Mouse (Mus musculus) stomach, postnatal 0 days (tissue): ENCODE measurements around the gene Kcna2.

ENCODE experiments used
- CTCF ChIP-seq: IDR thresholded peaks from 2 replicates; pipeline ENCODE4 v1.5.1; 2016; ENCODE audit warnings: antibody characterized with exemption, low read depth, mild to moderate bottlenecking, moderate library complexity
- EP300 ChIP-seq: optimal IDR thresholded peaks from 2 replicates; pipeline ENCODE3; 2016; ENCODE audit warnings: antibody characterized with exemption

- TF ChIP-seq CTCF (peak; percentile 50), EP300 (no peak)
These were observed 4.6 kb upstream of the Kcna2 start for GRCm38 (mm10) chr3:107096269-107096731.
